Mouse (Mus musculus): ENCODE measurements around the gene Rnf149. TPM values are rescaled to one million over a fixed set of nuclear protein-coding genes. Genes with fewer than 3 reads are reported as not detected.
"Not testable (repeated sequence)": the region's sequence is repeated elsewhere in the genome, so short reads cannot be mapped to it uniquely, and the experiment has no call there.

The Rnf149 gene
- polyA plus RNA-seq, 1 experiment from 2014 or later: 26.1 TPM

- not testable (repeated sequence) for ATAC-seq (ENCODE audit: low FRiP score); H3K9me3 ChIP-seq (replicated peaks); H3K27ac ChIP-seq (replicated peaks); H3K9ac ChIP-seq (replicated peaks); H3K27me3 ChIP-seq (replicated peaks); H3K4me2 ChIP-seq; H3K4me1 ChIP-seq; H3K4me3 ChIP-seq (replicated peaks); H3K36me3 ChIP-seq
- WGBS: 93% methylated on average over 9 of the region's 9 CpGs
Observed at GRCm38 (mm10) chr1:39597135-39597534, 19.9 kb upstream of the Rnf149 start.

- H3K9me3 ChIP-seq (replicated peaks): no peaks in the 10 kb centered on the region
- H3K4me2 ChIP-seq: no peak overlapping the region
- no peak overlapping the region for H3K27ac ChIP-seq (replicated peaks)
- H3K36me3 ChIP-seq: no peaks in the 10 kb centered on the region
- H3K4me1 ChIP-seq: no peaks in the 10 kb centered on the region
- H3K27me3 ChIP-seq (replicated peaks): no peaks in the 10 kb centered on the region
- 63% methylated on average over 10 of the region's 10 CpGs for WGBS
- no peak for ATAC-seq (ENCODE audit: low FRiP score)
- no peak overlapping the region for H3K9ac ChIP-seq (replicated peaks)
- H3K4me3 ChIP-seq (replicated peaks): no peak overlapping the region
Observed at GRCm38 (mm10) chr1:39593836-39594235, 16.6 kb upstream of the Rnf149 start.

GRCm38 (mm10) chr1:39592090-39592489, 14.9 kb upstream of the Rnf149 start:
- Histone ChIP-seq H3K9me3 (replicated peaks) (no peaks in the 10 kb centered on the region), H3K27ac (replicated peaks) (no peak overlapping the region), H3K9ac (replicated peaks) (no peak overlapping the region), H3K27me3 (replicated peaks) (no peaks in the 10 kb centered on the region), H3K4me1 (no peaks in the 10 kb centered on the region), H3K4me3 (replicated peaks) (no peak overlapping the region), H3K4me2 (no peak overlapping the region), H3K36me3 (no peaks in the 10 kb centered on the region)
- 82% methylated on average over 4 of the region's 4 CpGs for WGBS
- ATAC-seq (ENCODE audit: low FRiP score): no peak

- not testable (repeated sequence) for H3K4me3 ChIP-seq (replicated peaks); H3K9ac ChIP-seq (replicated peaks); ATAC-seq (ENCODE audit: low FRiP score); H3K4me2 ChIP-seq; H3K27me3 ChIP-seq (replicated peaks); H3K27ac ChIP-seq (replicated peaks); H3K36me3 ChIP-seq; H3K9me3 ChIP-seq (replicated peaks); H3K4me1 ChIP-seq
- 66% methylated on average over 1 of the region's 1 CpGs for WGBS
Observed at GRCm38 (mm10) chr1:39591557-39591956, 14.4 kb upstream of the Rnf149 start.

- ATAC-seq (ENCODE audit: low FRiP score): no peak
- Histone ChIP-seq H3K27me3 (replicated peaks) (no peaks in the 10 kb centered on the region), H3K4me2 (no peak overlapping the region), H3K4me3 (replicated peaks) (no peak overlapping the region), H3K9me3 (replicated peaks) (no peaks in the 10 kb centered on the region), H3K36me3 (no peaks in the 10 kb centered on the region), H3K9ac (replicated peaks) (no peak overlapping the region), H3K4me1 (no peaks in the 10 kb centered on the region), H3K27ac (replicated peaks) (no peak overlapping the region)
- WGBS: 73% methylated on average over 5 of the region's 5 CpGs
Observed at GRCm38 (mm10) chr1:39590193-39590592, 13.0 kb upstream of the Rnf149 start.

GRCm38 (mm10) chr1:39585416-39585815, 8.2 kb upstream of the Rnf149 start:
- Histone ChIP-seq H3K4me1 (no peaks in the 10 kb centered on the region), H3K4me3 (replicated peaks) (no peak overlapping the region), H3K9me3 (replicated peaks) (no peaks in the 10 kb centered on the region), H3K27ac (replicated peaks) (no peak overlapping the region), H3K36me3 (no peaks in the 10 kb centered on the region), H3K4me2 (no peak overlapping the region), H3K9ac (replicated peaks) (no peak overlapping the region), H3K27me3 (replicated peaks) (no peaks in the 10 kb centered on the region)
- WGBS: 79% methylated on average over 9 of the region's 9 CpGs
- ATAC-seq (ENCODE audit: low FRiP score): no peak

- Histone ChIP-seq H3K36me3 (no peaks in the 10 kb centered on the region), H3K27me3 (replicated peaks) (no peaks in the 10 kb centered on the region), H3K27ac (replicated peaks) (no peak overlapping the region), H3K4me2 (no peak overlapping the region), H3K4me1 (no peaks in the 10 kb centered on the region), H3K4me3 (replicated peaks) (no peak overlapping the region), H3K9me3 (replicated peaks) (no peaks in the 10 kb centered on the region), H3K9ac (replicated peaks) (no peak overlapping the region)
- 91% methylated on average over 9 of the region's 9 CpGs for WGBS
- no peak for ATAC-seq (ENCODE audit: low FRiP score)
Observed at GRCm38 (mm10) chr1:39583173-39583572, 6.0 kb upstream of the Rnf149 start.

GRCm38 (mm10) chr1:39581215-39581614, 4.0 kb upstream of the Rnf149 start:
- Histone ChIP-seq H3K4me2 (no peak overlapping the region), H3K27ac (replicated peaks) (no peak overlapping the region), H3K36me3 (no peaks in the 10 kb centered on the region), H3K4me1 (peaks cover 9% of the 10 kb centered on the region), H3K27me3 (replicated peaks) (no peaks in the 10 kb centered on the region), H3K9ac (replicated peaks) (no peak overlapping the region), H3K9me3 (replicated peaks) (no peaks in the 10 kb centered on the region), H3K4me3 (replicated peaks) (no peak overlapping the region)
- no peak for ATAC-seq (ENCODE audit: low FRiP score)
- WGBS: 85% methylated on average over 2 of the region's 3 CpGs

GRCm38 (mm10) chr1:39579139-39579538, 1.9 kb upstream of the Rnf149 start:
- H3K4me2 ChIP-seq: no peak overlapping the region
- no peaks in the 10 kb centered on the region for H3K36me3 ChIP-seq
- WGBS: 88% methylated on average over 6 of the region's 6 CpGs
- ATAC-seq (ENCODE audit: low FRiP score): no peak
- no peaks in the 10 kb centered on the region for H3K27me3 ChIP-seq (replicated peaks)
- H3K9ac ChIP-seq (replicated peaks): no peak overlapping the region
- H3K9me3 ChIP-seq (replicated peaks): no peaks in the 10 kb centered on the region
- H3K4me3 ChIP-seq (replicated peaks): no peak overlapping the region
- no peak overlapping the region for H3K27ac ChIP-seq (replicated peaks)
- peaks cover 27% of the 10 kb centered on the region for H3K4me1 ChIP-seq

- no peaks in the 10 kb centered on the region for H3K9me3 ChIP-seq (replicated peaks)
- ATAC-seq (ENCODE audit: low FRiP score): no peak
- H3K4me3 ChIP-seq (replicated peaks): no peak overlapping the region
- no peaks in the 10 kb centered on the region for H3K36me3 ChIP-seq
- no peak overlapping the region for H3K9ac ChIP-seq (replicated peaks)
- no peak overlapping the region for H3K27ac ChIP-seq (replicated peaks)
- peaks cover 27% of the 10 kb centered on the region for H3K4me1 ChIP-seq
- no peak overlapping the region for H3K4me2 ChIP-seq
- 87% methylated on average over 5 of the region's 5 CpGs for WGBS
- no peaks in the 10 kb centered on the region for H3K27me3 ChIP-seq (replicated peaks)
Observed at GRCm38 (mm10) chr1:39578446-39578845, 1.2 kb upstream of the Rnf149 start.

GRCm38 (mm10) chr1:39576431-39577243, 568 bp downstream of the Rnf149 start:
- Histone ChIP-seq H3K27me3 (replicated peaks) (no peaks in the 10 kb centered on the region), H3K4me1 (peaks cover 27% of the 10 kb centered on the region), H3K9me3 (replicated peaks) (no peaks in the 10 kb centered on the region), H3K4me3 (replicated peaks) (peak overlapping the region; percentile 91), H3K9ac (replicated peaks) (peak overlapping the region; percentile 92), H3K36me3 (no peaks in the 10 kb centered on the region), H3K27ac (replicated peaks) (peak overlapping the region; percentile 98), H3K4me2 (peak overlapping the region; percentile 74)
- under 1% methylated on average over 88 of the region's 88 CpGs for WGBS
- peak; percentile 90 for ATAC-seq (ENCODE audit: low FRiP score)

GRCm38 (mm10) chr1:39575778-39576375, 1.3 kb downstream of the Rnf149 start:
- H3K27ac ChIP-seq (replicated peaks): peak overlapping the region; percentile 98

More at GRCm38 (mm10) chr1:39575778-39576375, 1.3 kb downstream of the Rnf149 start:
- 14% methylated on average over 8 of the region's 8 CpGs for WGBS
- H3K4me3 ChIP-seq (replicated peaks): peak overlapping the region; percentile 91
- H3K27me3 ChIP-seq (replicated peaks): no peaks in the 10 kb centered on the region
- peak overlapping the region; percentile 74 for H3K4me2 ChIP-seq
- no peak for ATAC-seq (ENCODE audit: low FRiP score)
- peaks cover 27% of the 10 kb centered on the region for H3K4me1 ChIP-seq
- H3K36me3 ChIP-seq: no peaks in the 10 kb centered on the region
- peak overlapping the region; percentile 92 for H3K9ac ChIP-seq (replicated peaks)
- H3K9me3 ChIP-seq (replicated peaks): no peaks in the 10 kb centered on the region

Data from neural tube, embryonic 15.5 days (tissue).